Mouse (Mus musculus): ENCODE measurements at regions not wholly inside any gene's neighbourhood (a gene's known extent, or its start where the extent isn't known, plus 50 kb on each side); places are given as distances from the start of the nearest gene placed in this dataset.
A peak's percentile ranks its signal among the peaks of the same experiment; 100 is the strongest.

GRCm38 (mm10) chr8:64515923-64516322 is 176.9 kb downstream of the Cpe start:
- peak; percentile 47 for DNase-seq (ENCODE audit: low spot score)
- no peak overlapping the region for H3K27ac ChIP-seq (replicated peaks; ENCODE audit: low read depth, low read length)
- H3K9ac ChIP-seq (ENCODE audit: low read depth, low read length, severe bottlenecking) = no peak overlapping the region
- no peaks in the 10 kb centered on the region for H3K36me3 ChIP-seq (ENCODE audit: control insufficient read depth, insufficient read depth, low read length)
- H3K4me1 ChIP-seq (ENCODE audit: control insufficient read depth, insufficient read depth, low read length) = peaks cover 5% of the 10 kb centered on the region
- no peak overlapping the region for H3K4me3 ChIP-seq (replicated peaks; ENCODE audit: low read length)
- ATAC-seq (ENCODE audit: low FRiP score, low read depth) = peak; percentile 63; the same call in 1 of the 2 replicates
- peaks cover 5% of the 10 kb centered on the region; the same call in 1 of the 2 replicates for H3K9me3 ChIP-seq (ENCODE audit: control insufficient read depth, low read length)
- 53% methylated on average over 5 of the region's 5 CpGs for WGBS
- H3K27me3 ChIP-seq (ENCODE audit: control insufficient read depth, insufficient read depth, low read length) = no peaks in the 10 kb centered on the region
- TF ChIP-seq POLR2A (IDR thresholded peaks at IDR 0.05; ENCODE audit: borderline replicate concordance, extremely low read depth, insufficient read depth, insufficient read length) = no peak
- H3K4me2 ChIP-seq (replicated peaks; ENCODE audit: low read depth, low read length, severe bottlenecking) = no peak overlapping the region

GRCm38 (mm10) chr8:64497281-64498060 is 195.4 kb downstream of the Cpe start:
- H3K9me3 ChIP-seq (ENCODE audit: control insufficient read depth, low read length) = no peaks in the 10 kb centered on the region
- ATAC-seq (ENCODE audit: low FRiP score, low read depth) (no peak), DNase-seq (ENCODE audit: low spot score) (no peak)
- no peak overlapping the region for H3K4me2 ChIP-seq (replicated peaks; ENCODE audit: low read depth, low read length, severe bottlenecking)
- no peak for TF ChIP-seq POLR2A (IDR thresholded peaks at IDR 0.05; ENCODE audit: borderline replicate concordance, extremely low read depth, insufficient read depth, insufficient read length)
- no peak overlapping the region for H3K4me3 ChIP-seq (replicated peaks; ENCODE audit: low read length)
- no peak overlapping the region for H3K9ac ChIP-seq (ENCODE audit: low read depth, low read length, severe bottlenecking)
- H3K36me3 ChIP-seq (ENCODE audit: control insufficient read depth, insufficient read depth, low read length) = no peaks in the 10 kb centered on the region
- WGBS = 40% methylated on average over 6 of the region's 6 CpGs
- no peaks in the 10 kb centered on the region for H3K27me3 ChIP-seq (ENCODE audit: control insufficient read depth, insufficient read depth, low read length)
- H3K4me1 ChIP-seq (ENCODE audit: control insufficient read depth, insufficient read depth, low read length) = 0 out of 2 replicates have a peak, but pooled peaks cover 5% of the 10 kb centered on the region
- H3K27ac ChIP-seq (replicated peaks; ENCODE audit: low read depth, low read length) = no peak overlapping the region

- Histone ChIP-seq H3K4me2 (replicated peaks; ENCODE audit: low read depth, low read length, severe bottlenecking) (no peak overlapping the region), H3K4me1 (ENCODE audit: control insufficient read depth, insufficient read depth, low read length) (0 out of 2 replicates have a peak, but pooled peaks cover 5% of the 10 kb centered on the region), H3K4me3 (replicated peaks; ENCODE audit: low read length) (no peak overlapping the region), H3K36me3 (ENCODE audit: control insufficient read depth, insufficient read depth, low read length) (no peaks in the 10 kb centered on the region), H3K27ac (replicated peaks; ENCODE audit: low read depth, low read length) (no peak overlapping the region), H3K9ac (ENCODE audit: low read depth, low read length, severe bottlenecking) (no peak overlapping the region), H3K27me3 (ENCODE audit: control insufficient read depth, insufficient read depth, low read length) (no peaks in the 10 kb centered on the region), H3K9me3 (ENCODE audit: control insufficient read depth, low read length) (no peaks in the 10 kb centered on the region)
- TF ChIP-seq POLR2A (IDR thresholded peaks at IDR 0.05; ENCODE audit: borderline replicate concordance, extremely low read depth, insufficient read depth, insufficient read length) = no peak
- ATAC-seq (ENCODE audit: low FRiP score, low read depth) (no peak), DNase-seq (ENCODE audit: low spot score) (no peak)
- WGBS = 45% methylated on average over 14 of the region's 14 CpGs
These were observed 196.3 kb downstream of the Cpe start for GRCm38 (mm10) chr8:64496333-64497213.

- WGBS = 84% methylated on average over 2 of the region's 2 CpGs
- Histone ChIP-seq H3K9ac (ENCODE audit: low read depth, low read length, severe bottlenecking) (no peak overlapping the region), H3K4me2 (replicated peaks; ENCODE audit: low read depth, low read length, severe bottlenecking) (no peak overlapping the region), H3K4me3 (replicated peaks; ENCODE audit: low read length) (no peak overlapping the region), H3K36me3 (ENCODE audit: control insufficient read depth, insufficient read depth, low read length) (no peaks in the 10 kb centered on the region), H3K27ac (replicated peaks; ENCODE audit: low read depth, low read length) (no peak overlapping the region), H3K4me1 (ENCODE audit: control insufficient read depth, insufficient read depth, low read length) (0 out of 2 replicates have a peak, but pooled peaks cover 4% of the 10 kb centered on the region), H3K9me3 (ENCODE audit: control insufficient read depth, low read length) (no peaks in the 10 kb centered on the region), H3K27me3 (ENCODE audit: control insufficient read depth, insufficient read depth, low read length) (no peaks in the 10 kb centered on the region)
- DNase-seq (ENCODE audit: low spot score) (no peak), ATAC-seq (ENCODE audit: low FRiP score, low read depth) (no peak)
- no peak for TF ChIP-seq POLR2A (IDR thresholded peaks at IDR 0.05; ENCODE audit: borderline replicate concordance, extremely low read depth, insufficient read depth, insufficient read length)
These were observed 201.3 kb downstream of the Cpe start for GRCm38 (mm10) chr8:64491561-64491960.

- Histone ChIP-seq H3K9ac (ENCODE audit: low read depth, low read length, severe bottlenecking) (no peak overlapping the region), H3K27ac (replicated peaks; ENCODE audit: low read depth, low read length) (no peak overlapping the region), H3K4me3 (replicated peaks; ENCODE audit: low read length) (no peak overlapping the region), H3K9me3 (ENCODE audit: control insufficient read depth, low read length) (no peaks in the 10 kb centered on the region), H3K36me3 (ENCODE audit: control insufficient read depth, insufficient read depth, low read length) (no peaks in the 10 kb centered on the region), H3K4me1 (ENCODE audit: control insufficient read depth, insufficient read depth, low read length) (no peaks in the 10 kb centered on the region), H3K27me3 (ENCODE audit: control insufficient read depth, insufficient read depth, low read length) (no peaks in the 10 kb centered on the region), H3K4me2 (replicated peaks; ENCODE audit: low read depth, low read length, severe bottlenecking) (no peak overlapping the region)
- ATAC-seq (ENCODE audit: low FRiP score, low read depth) = no peak
- WGBS = 85% methylated on average over 3 of the region's 3 CpGs
- no peak for TF ChIP-seq POLR2A (IDR thresholded peaks at IDR 0.05; ENCODE audit: borderline replicate concordance, extremely low read depth, insufficient read depth, insufficient read length)
- DNase-seq (ENCODE audit: low spot score) = no peak
These were observed 204.8 kb downstream of the Cpe start for GRCm38 (mm10) chr8:64488057-64488456.
